Mouse (Mus musculus) bone marrow macrophage, adult 2 months (primary cell): ENCODE measurements around the gene Ube2u.

Source experiments
- CTCF ChIP-seq: IDR thresholded peaks from 2 replicates; pipeline ENCODE4 v1.5.1; 2012; ENCODE audit warnings: low read depth, mild to moderate bottlenecking, low read length, moderate library complexity
- POLR2A ChIP-seq: IDR thresholded peaks from 2 replicates; pipeline ENCODE4 v1.6.1; 2012; ENCODE audit warnings: mild to moderate bottlenecking, low read depth, low read length, borderline replicate concordance

- TF ChIP-seq CTCF, result no peak
- no peak for TF ChIP-seq POLR2A
Observed at GRCm38 (mm10) chr4:100429371-100429900, 49.2 kb upstream of the Ube2u start.
